Mouse (Mus musculus) T-helper 2 cell (primary cell): ENCODE measurements around the gene Gsn.

Experiments used
- in situ Hi-C: fragments of 300-600 bp; cut with MboI, MseI; formaldehyde crosslinking; loops from one replicate; pipeline ENCODE4 v1.15.1; 2025; ENCODE audit warnings: high pct_unique_total_duplicates

The Gsn gene

GRCm38 (mm10) chr2:35325930-35326329 lies 69.8 kb downstream of the Gsn start:
- in situ Hi-C loops: no loop called here

- in situ Hi-C loops: no loop called here
Measured at GRCm38 (mm10) chr2:35326931-35327330, 70.8 kb downstream of the Gsn start.

DNA sequence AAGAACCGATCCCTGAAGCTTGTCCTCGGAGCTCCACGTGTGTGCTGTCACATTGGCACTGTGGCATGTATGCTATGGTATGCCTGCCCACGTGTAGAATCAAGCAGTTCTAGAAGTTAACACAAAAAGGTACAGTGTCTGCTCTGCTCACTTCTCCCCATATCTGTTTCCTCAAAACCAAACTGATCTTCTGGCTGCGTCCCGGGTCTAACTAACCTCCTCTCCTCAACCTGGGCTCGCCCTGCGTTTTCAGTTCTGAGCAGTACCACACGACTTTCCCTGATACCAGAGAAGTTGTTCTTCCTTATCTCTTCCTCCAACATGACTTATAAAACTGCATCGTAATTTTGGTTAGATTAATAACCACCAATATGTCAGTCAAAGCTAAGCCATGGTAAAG lies 71.4 kb downstream of the Gsn start:
- in situ Hi-C loops: no loop called here

GRCm38 (mm10) chr2:35328064-35328792 lies 72.0 kb downstream of the Gsn start:
- in situ Hi-C loops: no loop called here

DNA sequence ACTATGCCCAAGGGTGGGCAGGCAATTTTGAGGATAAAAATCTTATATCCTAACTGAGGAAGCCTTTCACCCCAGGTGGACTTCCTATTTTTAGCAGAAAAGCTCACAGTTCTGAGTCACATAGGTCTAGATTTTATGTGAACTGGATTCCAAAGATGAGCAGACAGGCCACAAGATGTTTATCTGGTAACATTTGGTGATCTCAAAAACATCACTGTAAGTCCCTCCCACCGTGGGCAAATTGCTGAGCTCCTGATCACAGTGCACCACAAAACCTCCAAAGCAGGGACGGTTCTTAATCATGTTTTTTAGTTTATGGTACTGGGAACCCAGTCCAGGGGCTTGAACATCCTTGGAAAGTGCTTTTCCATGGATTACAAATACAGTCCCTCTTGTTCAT lies 72.9 kb downstream of the Gsn start:
- in situ Hi-C loops: no loop called here

DNA sequence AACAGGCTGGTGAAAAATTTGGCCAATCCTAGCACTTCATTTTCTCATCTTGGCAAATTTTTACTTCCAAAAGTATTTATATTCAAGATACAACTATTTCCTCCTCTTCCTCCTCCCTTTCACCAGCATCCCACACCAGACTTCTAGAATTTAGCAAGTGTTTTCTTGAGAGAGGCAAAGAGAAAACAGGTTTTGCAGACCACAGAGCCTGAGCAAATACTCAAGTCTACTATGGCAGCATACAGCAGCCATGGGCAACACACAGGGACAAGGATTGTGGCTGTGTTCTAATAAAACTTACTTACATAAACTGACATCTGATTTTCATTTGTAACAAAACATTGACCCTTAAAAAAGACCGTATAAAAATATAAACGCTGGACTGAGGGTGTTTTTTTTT lies 75.0 kb downstream of the Gsn start:
- in situ Hi-C loops: no loop called here

DNA sequence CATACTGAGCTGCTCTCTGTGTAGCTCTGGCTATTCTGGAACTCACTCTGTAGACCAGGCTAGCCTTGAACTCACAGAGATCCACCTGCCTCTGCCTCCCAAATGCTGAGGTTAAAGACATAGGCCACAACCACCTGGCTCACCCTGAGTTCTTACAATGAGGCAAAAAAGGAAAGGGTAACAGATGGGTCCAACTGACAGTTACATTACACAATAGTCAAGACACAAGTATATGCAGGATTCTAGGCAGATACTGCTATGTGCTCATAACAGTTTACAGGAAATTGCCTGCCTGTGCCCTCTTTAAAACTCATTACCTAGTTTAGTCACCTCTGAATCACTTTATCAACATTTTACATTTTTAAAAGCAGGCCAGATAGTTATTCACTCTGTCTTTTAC lies 77.5 kb downstream of the Gsn start:
- in situ Hi-C loops: no loop called here

GRCm38 (mm10) chr2:35335620-35336019 lies 79.4 kb downstream of the Gsn start:
- in situ Hi-C loops: no loop called here

DNA sequence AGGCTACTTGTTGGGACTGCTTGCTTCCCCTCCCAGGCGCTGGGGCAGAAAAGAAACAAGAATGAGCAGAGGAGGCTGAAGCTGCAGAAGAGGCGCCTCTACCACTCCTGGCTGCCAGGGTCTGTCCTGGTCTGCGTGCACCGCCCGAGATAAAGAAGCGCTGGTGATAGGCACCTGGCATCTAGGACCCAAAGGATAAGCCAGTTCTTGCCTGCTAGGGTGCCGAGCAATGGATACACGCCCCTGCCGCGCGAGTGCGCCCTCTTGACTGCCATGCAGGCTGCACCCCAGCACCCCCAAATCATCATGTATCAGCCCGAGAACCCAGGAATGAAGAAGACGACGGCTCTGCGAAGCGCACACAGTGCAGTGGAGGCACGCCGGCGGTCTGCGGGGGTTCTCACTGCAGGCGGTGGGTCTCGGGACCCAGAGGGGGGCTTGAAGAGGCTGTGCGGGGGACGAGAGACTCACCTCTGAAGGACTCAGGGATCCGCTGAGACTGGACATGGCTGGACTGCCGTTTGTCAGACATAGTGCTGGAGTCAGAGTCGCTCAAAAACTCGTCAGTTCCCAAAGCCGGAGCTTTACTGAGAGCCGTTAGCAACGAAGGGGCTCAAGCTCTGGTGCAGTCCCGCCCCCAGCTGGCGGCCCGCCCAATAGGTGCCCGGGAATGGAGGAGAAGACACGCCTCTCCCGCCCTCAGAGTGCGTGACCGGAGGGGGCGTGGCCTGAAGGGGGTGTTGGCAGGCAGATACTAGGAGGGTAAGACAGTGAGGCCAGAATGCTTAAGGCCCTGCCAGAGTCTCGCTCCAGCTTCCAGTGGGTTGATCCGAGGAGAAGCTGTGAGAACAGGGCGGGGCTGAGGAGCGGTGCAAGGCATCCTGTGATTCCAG lies 80.5 kb downstream of the Gsn start, which contains the start of gene Stom:
TSS of gene Stom (minus strand) at position 589 of the 893 bp plus-strand sequence.
- in situ Hi-C loops: no loop called here

DNA sequence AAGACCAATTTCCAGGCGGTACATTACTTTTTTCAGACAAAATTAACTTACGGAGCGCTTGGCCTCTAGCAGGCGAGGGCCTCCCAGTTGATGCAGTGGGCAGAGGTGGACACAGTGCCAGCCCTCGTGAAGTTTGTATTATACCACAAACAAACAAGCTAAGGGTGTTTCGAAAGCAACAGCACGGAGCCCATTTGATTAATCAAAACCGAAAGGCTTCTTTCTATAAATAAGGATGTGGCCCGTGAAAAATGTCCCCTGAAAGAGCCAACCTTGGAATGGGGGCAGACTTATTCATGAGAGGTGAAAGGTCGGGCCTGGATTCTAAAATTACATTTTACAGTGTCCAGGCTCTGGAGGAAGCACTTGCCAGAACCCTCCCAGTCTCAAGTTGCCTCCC lies 81.2 kb downstream of the Gsn start:
- in situ Hi-C loops: no loop called here

DNA sequence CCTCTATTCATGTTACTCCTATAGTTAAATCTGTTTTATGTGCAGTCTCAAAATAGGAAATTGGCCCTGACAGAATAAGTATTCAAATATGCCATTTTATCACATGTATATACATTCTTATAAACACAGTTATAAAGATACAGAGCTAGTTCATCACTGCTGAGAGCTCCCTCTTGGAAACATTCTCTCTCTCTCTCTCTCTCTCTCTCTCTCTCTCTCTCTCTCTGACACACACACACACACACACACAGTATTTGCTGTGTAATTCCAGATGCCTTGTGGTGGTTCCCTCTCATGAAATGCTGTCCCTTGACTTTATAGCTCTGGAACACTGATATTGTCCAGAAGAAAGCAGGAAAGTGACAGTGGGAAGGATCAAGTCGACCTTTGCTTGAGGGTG lies 81.9 kb downstream of the Gsn start:
- in situ Hi-C loops: no loop called here

DNA sequence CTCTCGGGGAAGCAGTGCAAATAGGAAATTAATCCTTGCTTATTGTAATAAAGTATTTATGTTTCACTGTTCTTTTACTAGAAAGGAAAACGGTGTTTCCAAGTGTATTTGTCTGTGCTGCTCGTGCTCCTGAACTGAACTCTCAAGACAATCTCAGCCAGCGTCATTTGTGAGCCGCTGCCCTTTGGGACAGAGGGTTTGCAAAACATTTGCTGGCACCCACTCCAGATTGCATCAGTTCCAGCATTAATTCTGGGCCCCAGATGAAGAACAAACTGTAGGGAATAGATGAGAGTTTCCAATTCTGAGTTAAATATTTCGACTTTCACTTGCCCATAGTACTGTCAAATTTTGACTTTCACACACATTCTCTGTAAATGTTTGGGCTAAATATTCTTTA lies 82.5 kb downstream of the Gsn start:
- in situ Hi-C loops: no loop called here

DNA sequence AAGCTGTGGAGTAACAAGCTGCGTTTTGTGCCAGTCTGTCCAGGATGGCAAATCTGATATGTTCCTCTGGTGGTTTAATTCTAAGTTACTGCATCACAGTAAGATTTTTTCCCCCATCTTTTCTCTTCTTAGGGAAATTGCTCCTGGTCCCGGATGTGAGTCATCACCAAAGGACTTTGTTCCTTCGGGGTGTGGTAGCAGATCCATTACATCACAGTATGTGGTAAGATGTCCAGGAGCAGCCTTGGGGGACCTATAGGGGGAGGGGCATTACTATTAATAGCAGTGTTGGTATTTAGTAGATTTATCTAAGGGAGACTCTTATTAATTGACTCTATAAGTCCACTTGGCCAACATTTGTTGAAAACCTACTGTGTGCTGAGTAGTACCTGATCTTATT lies 86.4 kb downstream of the Gsn start:
- in situ Hi-C loops: no loop called here

- in situ Hi-C loops: no loop called here
Measured at GRCm38 (mm10) chr2:35345984-35346383, 89.8 kb downstream of the Gsn start.

DNA sequence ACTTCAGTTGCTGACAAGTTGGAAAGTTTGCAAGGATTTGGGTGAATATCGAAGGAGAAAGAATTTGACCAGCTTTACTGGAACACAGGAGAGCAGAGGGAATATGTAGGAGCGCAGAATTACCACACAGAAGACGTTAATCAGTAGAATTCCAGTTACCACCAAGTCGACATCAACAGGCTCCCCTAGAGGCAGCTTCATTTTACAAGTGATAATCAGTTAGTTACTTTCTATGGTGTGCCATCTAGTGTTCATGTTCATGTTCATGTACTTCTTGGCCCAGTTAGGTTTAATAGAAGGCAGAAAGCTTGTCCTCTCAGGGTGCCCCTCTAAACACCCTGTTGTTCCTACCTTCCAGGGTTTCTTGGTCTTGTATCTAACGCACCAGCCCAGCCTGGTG lies 93.0 kb downstream of the Gsn start:
- in situ Hi-C loops: no loop called here
